Mouse (Mus musculus): Measurements from ENCODE around the gene Bnip2. TPM values are rescaled to one million over a fixed set of nuclear protein-coding genes. Genes with fewer than 3 reads are reported as not detected.

Bnip2 gene
- polyA plus RNA-seq, 1 experiment from 2014 or later: 65.6 TPM

DNA sequence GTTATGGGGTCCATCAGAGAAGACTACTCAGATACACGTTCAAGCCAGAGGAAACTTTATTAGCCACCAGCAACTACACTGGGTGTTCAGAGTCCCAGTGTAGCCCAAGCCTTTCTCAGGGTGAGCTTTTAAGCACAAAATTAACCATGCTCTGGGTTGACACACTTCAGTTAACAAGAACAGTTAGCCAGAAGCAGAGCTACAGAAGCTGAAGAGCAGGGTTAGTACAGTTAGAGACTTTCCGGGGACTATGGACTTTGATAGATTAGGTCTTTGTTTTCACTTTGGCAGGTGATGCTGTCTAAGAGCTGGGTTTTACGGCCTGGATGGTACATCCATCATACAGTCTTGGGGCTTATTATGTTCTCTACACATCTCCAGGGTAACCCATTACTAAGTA, 63.5 kb downstream of the Bnip2 start:
- WGBS: 39% methylated on average over 3 of the region's 3 CpGs
- no peak for TF ChIP-seq CTCF (IDR thresholded peaks at IDR 0.05; ENCODE audit: low read depth)
- TF ChIP-seq EP300 (optimal IDR thresholded peaks at IDR 0.05): no peak
- DNase-seq (ENCODE audit: low spot score) (no peak), ATAC-seq (ENCODE audit: low FRiP score, low TSS enrichment) (no peak; the same call in 1 of the 2 replicates)
- Histone ChIP-seq H3K4me1 (replicated peaks; ENCODE audit: control insufficient read depth, insufficient read depth) (peaks cover 4% of the 10 kb centered on the region; the same call in 1 of the 2 replicates), H3K9ac (ENCODE audit: low read length) (no peak overlapping the region), H3K4me2 (replicated peaks; ENCODE audit: low read depth) (no peak overlapping the region), H3K27me3 (ENCODE audit: control insufficient read depth, insufficient read depth, low read length) (no peaks in the 10 kb centered on the region), H3K36me3 (ENCODE audit: control insufficient read depth, insufficient read depth, low read length) (no peaks in the 10 kb centered on the region), H3K4me3 (ENCODE audit: low read depth, low read length) (no peak overlapping the region), H3K27ac (replicated peaks) (no peak overlapping the region), H3K9me3 (ENCODE audit: control insufficient read depth, low read length) (no peaks in the 10 kb centered on the region)

GRCm38 (mm10) chr9:70053411-70053810, 64.1 kb downstream of the Bnip2 start:
- WGBS: 43% methylated on average over 3 of the region's 3 CpGs
- Histone ChIP-seq H3K36me3 (ENCODE audit: control insufficient read depth, insufficient read depth, low read length) (no peaks in the 10 kb centered on the region), H3K4me1 (replicated peaks; ENCODE audit: control insufficient read depth, insufficient read depth) (peaks cover 3% of the 10 kb centered on the region; the same call in 1 of the 2 replicates), H3K4me2 (replicated peaks; ENCODE audit: low read depth) (no peak overlapping the region), H3K27ac (replicated peaks) (no peak overlapping the region), H3K9ac (ENCODE audit: low read length) (no peak overlapping the region), H3K4me3 (ENCODE audit: low read depth, low read length) (no peak overlapping the region), H3K27me3 (ENCODE audit: control insufficient read depth, insufficient read depth, low read length) (no peaks in the 10 kb centered on the region), H3K9me3 (ENCODE audit: control insufficient read depth, low read length) (no peaks in the 10 kb centered on the region)
- ATAC-seq (ENCODE audit: low FRiP score, low TSS enrichment): no peak
- DNase-seq (ENCODE audit: low spot score): no peak
- TF ChIP-seq EP300 (optimal IDR thresholded peaks at IDR 0.05): no peak
- no peak for TF ChIP-seq CTCF (IDR thresholded peaks at IDR 0.05; ENCODE audit: low read depth)

Other genes with a start within 250 kb of the Bnip2 start
- gene Foxb1, start 228.5 kb upstream of the Bnip2 start, polyA plus RNA-seq (2015; fragmentation: Nextera tagmentation; extraction: Ambion mirVana): 0.04 TPM in 1 of 2 replicates, not detected in the other
- 159 and 160 TPM in 2 replicates for gene Gtf2a2, start 23.1 kb downstream of the Bnip2 start, polyA plus RNA-seq (2015; fragmentation: Nextera tagmentation; extraction: Ambion mirVana)
- gene Gcnt3, start 48.6 kb downstream of the Bnip2 start, polyA plus RNA-seq (2015; fragmentation: Nextera tagmentation; extraction: Ambion mirVana): 76.2 and 81.1 TPM in 2 replicates
- gene Fam81a, start 153.1 kb downstream of the Bnip2 start, polyA plus RNA-seq (2015; fragmentation: Nextera tagmentation; extraction: Ambion mirVana): 2.9 and 3.0 TPM in 2 replicates
- gene Myo1e, start 217.9 kb downstream of the Bnip2 start, polyA plus RNA-seq (2015; fragmentation: Nextera tagmentation; extraction: Ambion mirVana): 15.3 and 15.7 TPM in 2 replicates

Data from stomach, postnatal 0 days (tissue).